Comparison of ENCODE assay signal across 8 mouse cellular contexts in genomic region chr10:81575208-81575631, GRCm38 (mm10). TPM values are rescaled to one million over a fixed set of nuclear protein-coding genes. Genes with fewer than 3 reads are reported as not detected.
A peak's percentile ranks its signal among the peaks of the same experiment; 100 is the strongest.
DNase-seq lines count a peak whose midpoint lies in the region; ATAC-seq and TF ChIP-seq lines count a peak whose summit lies in the region.

No protein-coding gene starts in this region.

- DNase-seq in gastrocnemius, adult 2 months: peak; percentile 79
- no peak for DNase-seq in gastrocnemius, postnatal 36 days
- DNase-seq in embryonic facial prominence, embryonic 10.5 days (ENCODE audit: low spot score): peak; percentile 73
- DNase-seq in hindbrain, embryonic 10.5 days (ENCODE audit: low spot score): peak; percentile 46
- DNase-seq in liver, adult 2 months (ENCODE audit: extremely low read depth, low read depth, low spot score): no peak
- no peak for DNase-seq in left cerebral cortex, adult 8-10 months (ENCODE audit: low spot score in 2 of 2)

- no peak for TF ChIP-seq POLR2A in ES-Bruce4 (IDR thresholded peaks at IDR 0.05; ENCODE audit: insufficient read depth, low read length)
- 0 out of 2 replicates have a peak, but pooled peaks have one; percentile 32 for TF ChIP-seq POLR2A in liver, adult 2 months (IDR thresholded peaks at IDR 0.05; ENCODE audit: extremely low read depth, insufficient read depth, low read length)

- peaks cover 3% of the 10 kb centered on the region for H3K4me1 ChIP-seq in ES-Bruce4 (ENCODE audit: control insufficient read depth, insufficient read depth, low read length)
- H3K4me1 ChIP-seq in embryonic facial prominence, embryonic 10.5 days: peaks cover 65% of the 10 kb centered on the region
- H3K4me1 ChIP-seq in hindbrain, embryonic 10.5 days (replicated peaks): peaks cover 57% of the 10 kb centered on the region
- peaks cover 18% of the 10 kb centered on the region for H3K4me1 ChIP-seq in liver, adult 2 months (ENCODE audit: control insufficient read depth, insufficient read depth, low read length)
- peaks cover 52% of the 10 kb centered on the region for H3K4me1 ChIP-seq in neural tube, embryonic 15.5 days

- peak overlapping the region; percentile 80 for H3K4me2 ChIP-seq in neural tube, embryonic 15.5 days

- no peaks in the 10 kb centered on the region for H3K9me3 ChIP-seq in ES-Bruce4 (replicated peaks; ENCODE audit: control insufficient read depth, insufficient read depth, low read length, poor library complexity, severe bottlenecking)
- no peaks in the 10 kb centered on the region for H3K9me3 ChIP-seq in embryonic facial prominence, embryonic 10.5 days
- H3K9me3 ChIP-seq in hindbrain, embryonic 10.5 days: no peaks in the 10 kb centered on the region
- H3K9me3 ChIP-seq in neural tube, embryonic 15.5 days (replicated peaks): no peaks in the 10 kb centered on the region

- peak overlapping the region; percentile 88 for H3K27ac ChIP-seq in gastrocnemius, adult 2 months
- no peak overlapping the region for H3K27ac ChIP-seq in ES-Bruce4 (ENCODE audit: insufficient read depth, low read length)
- peak overlapping the region; percentile 82 for H3K27ac ChIP-seq in embryonic facial prominence, embryonic 10.5 days (replicated peaks)
- peak overlapping the region; percentile 81 for H3K27ac ChIP-seq in hindbrain, embryonic 10.5 days
- peak overlapping the region; percentile 37 for H3K27ac ChIP-seq in liver, adult 2 months (replicated peaks; ENCODE audit: insufficient read depth, low read depth, low read length)
- H3K27ac ChIP-seq in neural tube, embryonic 15.5 days (replicated peaks): peak overlapping the region; percentile 38; the same call in 1 of the 2 replicates

- no peaks in the 10 kb centered on the region for H3K27me3 ChIP-seq in ES-Bruce4 (ENCODE audit: control insufficient read depth, insufficient read depth, low read length, poor library complexity, severe bottlenecking)
- peaks cover 85% of the 10 kb centered on the region for H3K27me3 ChIP-seq in embryonic facial prominence, embryonic 10.5 days (replicated peaks; ENCODE audit: low read depth, poor library complexity, severe bottlenecking)
- peaks cover 87% of the 10 kb centered on the region for H3K27me3 ChIP-seq in hindbrain, embryonic 10.5 days (ENCODE audit: insufficient read depth, poor library complexity, severe bottlenecking)
- H3K27me3 ChIP-seq in liver, adult 2 months (ENCODE audit: control insufficient read depth, insufficient read depth, low read length): no peaks in the 10 kb centered on the region
- H3K27me3 ChIP-seq in neural tube, embryonic 15.5 days (replicated peaks): peaks cover 64% of the 10 kb centered on the region

- WGBS in embryonic facial prominence, embryonic 10.5 days: under 1% methylated on average over 30 of the region's 30 CpGs
- under 1% methylated on average over 30 of the region's 30 CpGs for WGBS in hindbrain, embryonic 10.5 days
- under 1% methylated on average over 30 of the region's 30 CpGs for WGBS in liver, adult 2 months
- WGBS in neural tube, embryonic 15.5 days: 0% methylated on average over 30 of the region's 30 CpGs

- intact Hi-C loops in gastrocnemius, adult 2 months (cut with DNase I): loop anchor here (2.0 kb wide), 1 partner anchor 24 kb away; no protein-coding TSS in a partner anchor
- intact Hi-C loops in gastrocnemius, postnatal 36 days (cut with DNase I): no loop called here

- TF ChIP-seq CTCF in gastrocnemius, adult 2 months (IDR thresholded peaks at IDR 0.05): no peak
- no peak for TF ChIP-seq CTCF in ES-Bruce4 (IDR thresholded peaks at IDR 0.05; ENCODE audit: low read depth, low read length)
- no peak for TF ChIP-seq CTCF in liver, adult 2 months (IDR thresholded peaks at IDR 0.05; ENCODE audit: low read depth, low read length)

- no peaks in the 10 kb centered on the region for H3K36me3 ChIP-seq in ES-Bruce4 (ENCODE audit: control insufficient read depth, insufficient read depth, low read length, poor library complexity, severe bottlenecking)
- no peaks in the 10 kb centered on the region for H3K36me3 ChIP-seq in embryonic facial prominence, embryonic 10.5 days (replicated peaks)
- no peaks in the 10 kb centered on the region for H3K36me3 ChIP-seq in hindbrain, embryonic 10.5 days
- no peaks in the 10 kb centered on the region for H3K36me3 ChIP-seq in liver, adult 2 months (ENCODE audit: control insufficient read depth, insufficient read depth, low read length)
- H3K36me3 ChIP-seq in neural tube, embryonic 15.5 days: no peaks in the 10 kb centered on the region

- no peak for TF ChIP-seq EP300 in ES-Bruce4 (IDR thresholded peaks at IDR 0.05; ENCODE audit: insufficient read depth, low read depth, low read length)

- H3K4me3 ChIP-seq in gastrocnemius, adult 2 months: peak overlapping the region; percentile 87
- H3K4me3 ChIP-seq in ES-Bruce4 (ENCODE audit: low read depth, low read length): peak overlapping the region; percentile 74
- peak overlapping the region; percentile 64 for H3K4me3 ChIP-seq in embryonic facial prominence, embryonic 10.5 days
- peak overlapping the region; percentile 55 for H3K4me3 ChIP-seq in hindbrain, embryonic 10.5 days
- H3K4me3 ChIP-seq in liver, adult 2 months (ENCODE audit: insufficient read depth, low read depth, low read length): peak overlapping the region; percentile 75
- H3K4me3 ChIP-seq in neural tube, embryonic 15.5 days (replicated peaks): peak overlapping the region; percentile 60

- no peak for ATAC-seq in neural tube, embryonic 15.5 days (ENCODE audit: low FRiP score)

- H3K9ac ChIP-seq in ES-Bruce4 (ENCODE audit: low read depth, poor library complexity, severe bottlenecking): peak overlapping the region; percentile 69
- H3K9ac ChIP-seq in liver, adult 2 months (ENCODE audit: low read depth, low read length): peak overlapping the region; percentile 76
- peak overlapping the region; percentile 67 for H3K9ac ChIP-seq in neural tube, embryonic 15.5 days (replicated peaks)

- no peaks in the 10 kb centered on the region for H3K79me2 ChIP-seq in liver, adult 2 months (ENCODE audit: control insufficient read depth, insufficient read depth, low read length)

RNA-seq across cellular contexts. Expression of gene Tle2, which starts 0.9 kb away (rescaled TPM):
- total RNA-seq in gastrocnemius, adult 2 months (2021): 1 to 10 TPM; 5.6 to 7.3 TPM
- 1 to 10 TPM; 4.4 to 4.7 TPM for total RNA-seq in gastrocnemius, postnatal 36 days (2021)
- 3.1 and 3.8 TPM in 2 replicates for polyA plus RNA-seq in ES-Bruce4 (2011; ENCODE audit: insufficient read depth, insufficient read length, low read depth, missing spikeins)
- polyA plus RNA-seq in embryonic facial prominence, embryonic 10.5 days (2016; fragmentation: Nextera tagmentation; extraction: Ambion mirVana): 14.0 and 17.1 TPM in 2 replicates
- polyA plus RNA-seq in hindbrain, embryonic 10.5 days (2016; fragmentation: Nextera tagmentation; extraction: Ambion mirVana): 8.6 and 15.7 TPM in 2 replicates
- 3.0 and 7.2 TPM in 2 replicates for total RNA-seq in liver, adult 2 months (2014; rRNA removed)
- 35.4 and 56.0 TPM in 2 replicates for polyA plus RNA-seq in liver, adult 2 months (2012; rRNA removed)
- 41.8 and 49.9 TPM in 2 replicates for polyA plus RNA-seq in neural tube, embryonic 15.5 days (2015; fragmentation: Nextera tagmentation; extraction: Ambion mirVana)
- 10 to 100 TPM; 36.2 to 42.3 (median 39.2) TPM for total RNA-seq in left cerebral cortex, adult 8-10 months (2022)

RNA-seq across cellular contexts. Expression of gene Aes, which starts 15.9 kb away (rescaled TPM):
- total RNA-seq in gastrocnemius, adult 2 months (2021): 100 to 1,000 TPM; 847 to 871 TPM
- total RNA-seq in gastrocnemius, postnatal 36 days (2021): 100 to 1,000 TPM; 847 to 848 TPM
- 148 and 152 TPM in 2 replicates for polyA plus RNA-seq in ES-Bruce4 (2011; ENCODE audit: insufficient read depth, insufficient read length, low read depth, missing spikeins)
- 266 and 347 TPM in 2 replicates for polyA plus RNA-seq in embryonic facial prominence, embryonic 10.5 days (2016; fragmentation: Nextera tagmentation; extraction: Ambion mirVana)
- 297 and 430 TPM in 2 replicates for polyA plus RNA-seq in hindbrain, embryonic 10.5 days (2016; fragmentation: Nextera tagmentation; extraction: Ambion mirVana)
- 200 and 263 TPM in 2 replicates for total RNA-seq in liver, adult 2 months (2014; rRNA removed)
- 1,785 and 2,016 TPM in 2 replicates for polyA plus RNA-seq in liver, adult 2 months (2012; rRNA removed)
- 771 and 825 TPM in 2 replicates for polyA plus RNA-seq in neural tube, embryonic 15.5 days (2015; fragmentation: Nextera tagmentation; extraction: Ambion mirVana)
- total RNA-seq in left cerebral cortex, adult 8-10 months (2022): 100 to 1,000 TPM; 719 to 760 (median 743) TPM

RNA-seq across cellular contexts. Expression of gene Tle6, which starts 25.7 kb away (rescaled TPM):
- 1 to 10 TPM; 5.6 to 6.7 TPM for total RNA-seq in gastrocnemius, adult 2 months (2021)
- 1 to 10 TPM; 4.2 to 4.9 TPM for total RNA-seq in gastrocnemius, postnatal 36 days (2021)
- 15.0 and 18.5 TPM in 2 replicates for polyA plus RNA-seq in ES-Bruce4 (2011; ENCODE audit: insufficient read depth, insufficient read length, low read depth, missing spikeins)
- 7.1 and 8.2 TPM in 2 replicates for polyA plus RNA-seq in embryonic facial prominence, embryonic 10.5 days (2016; fragmentation: Nextera tagmentation; extraction: Ambion mirVana)
- 6.9 and 7.1 TPM in 2 replicates for polyA plus RNA-seq in hindbrain, embryonic 10.5 days (2016; fragmentation: Nextera tagmentation; extraction: Ambion mirVana)
- total RNA-seq in liver, adult 2 months (2014; rRNA removed): 0.94 and 1.6 TPM in 2 replicates
- 3.5 and 4.2 TPM in 2 replicates for polyA plus RNA-seq in liver, adult 2 months (2012; rRNA removed)
- polyA plus RNA-seq in neural tube, embryonic 15.5 days (2015; fragmentation: Nextera tagmentation; extraction: Ambion mirVana): 5.7 and 7.3 TPM in 2 replicates
- total RNA-seq in left cerebral cortex, adult 8-10 months (2022): 10 to 100 TPM; 10.3 to 17.2 (median 14.0) TPM

RNA-seq across cellular contexts. Expression of gene Gna11, which starts 30.2 kb away (rescaled TPM):
- total RNA-seq in gastrocnemius, adult 2 months (2021): 10 to 100 TPM; 25.7 to 30.3 TPM
- total RNA-seq in gastrocnemius, postnatal 36 days (2021): 10 to 100 TPM; 23.6 TPM
- polyA plus RNA-seq in ES-Bruce4 (2011; ENCODE audit: insufficient read depth, insufficient read length, low read depth, missing spikeins): 32.0 and 35.3 TPM in 2 replicates
- polyA plus RNA-seq in embryonic facial prominence, embryonic 10.5 days (2016; fragmentation: Nextera tagmentation; extraction: Ambion mirVana): 79.0 and 80.4 TPM in 2 replicates
- 71.2 and 76.9 TPM in 2 replicates for polyA plus RNA-seq in hindbrain, embryonic 10.5 days (2016; fragmentation: Nextera tagmentation; extraction: Ambion mirVana)
- 20.7 and 27.3 TPM in 2 replicates for total RNA-seq in liver, adult 2 months (2014; rRNA removed)
- polyA plus RNA-seq in liver, adult 2 months (2012; rRNA removed): 61.6 and 64.2 TPM in 2 replicates
- 91.1 and 102 TPM in 2 replicates for polyA plus RNA-seq in neural tube, embryonic 15.5 days (2015; fragmentation: Nextera tagmentation; extraction: Ambion mirVana)
- 100 to 1,000 TPM in 3 of 4 experiments, 10 to 100 TPM in 1; 99.3 to 110 (median 101) TPM for total RNA-seq in left cerebral cortex, adult 8-10 months (2022)

RNA-seq across cellular contexts. Expression of gene BC025920, which starts 30.9 kb away (rescaled TPM):
- 1 to 10 TPM; 2.5 to 3.9 TPM for total RNA-seq in gastrocnemius, adult 2 months (2021)
- 1 to 10 TPM; 2.3 TPM for total RNA-seq in gastrocnemius, postnatal 36 days (2021)
- 3.2 and 3.9 TPM in 2 replicates for polyA plus RNA-seq in ES-Bruce4 (2011; ENCODE audit: insufficient read depth, insufficient read length, low read depth, missing spikeins)
- polyA plus RNA-seq in embryonic facial prominence, embryonic 10.5 days (2016; fragmentation: Nextera tagmentation; extraction: Ambion mirVana): 1.5 and 2.1 TPM in 2 replicates
- polyA plus RNA-seq in hindbrain, embryonic 10.5 days (2016; fragmentation: Nextera tagmentation; extraction: Ambion mirVana): 1.3 and 2.1 TPM in 2 replicates
- 0.55 and 0.67 TPM in 2 replicates for total RNA-seq in liver, adult 2 months (2014; rRNA removed)
- polyA plus RNA-seq in liver, adult 2 months (2012; rRNA removed): 0.29 and 0.56 TPM in 2 replicates
- polyA plus RNA-seq in neural tube, embryonic 15.5 days (2015; fragmentation: Nextera tagmentation; extraction: Ambion mirVana): 1.3 and 2.3 TPM in 2 replicates
- 1 to 10 TPM; 3.3 to 5.4 (median 3.9) TPM for total RNA-seq in left cerebral cortex, adult 8-10 months (2022)

Comparison
In these comparisons a context has a peak if more than half of its experiments do, and no peak if none do; other contexts are left out.
1. DNase-seq: peak in gastrocnemius, adult 2 months (single experiment), embryonic facial prominence, embryonic 10.5 days (single experiment) and hindbrain, embryonic 10.5 days (single experiment); none in gastrocnemius, postnatal 36 days (0 of 2), liver, adult 2 months (single experiment) and left cerebral cortex, adult 8-10 months (0 of 2).
2. Peak in every context shown above with its lines, with median percentiles within 50 percentile points of each other: H3K4me3 ChIP-seq and H3K9ac ChIP-seq.